Mouse (Mus musculus) layer of hippocampus, adult 8-10 months (tissue): ENCODE measurements around the gene Nlrp4c. TPM values are rescaled to one million over a fixed set of nuclear protein-coding genes. Genes with fewer than 3 reads are reported as not detected.
"Not testable (repeated sequence)": the region's sequence is repeated elsewhere in the genome, so short reads cannot be mapped to it uniquely, and the experiment has no call there.

Experiments used
- DNase-seq, 2 experiments: peaks; one replicate each; pipeline ENCODE4 v3.0.0; 2022; ENCODE audit warnings: low spot score in 2 of 2
- total RNA-seq, 4 experiments: library from RNA; stranded (reverse); gene quantifications; 2 replicates each; pipeline ENCODE4 v1.2.4; 2022

Gene Nlrp4c
- total RNA-seq = not detected

- no peak for DNase-seq
These were observed at the start of gene Nlrp4c for GRCm38 (mm10) chr7:6044861-6045260. TSS of gene Nlrp4c (plus strand) at chr7:6045161.

- DNase-seq = no peak
These were observed 34.1 kb upstream of the Nlrp4c start, which contains the start of gene Vmn1r65 for GRCm38 (mm10) chr7:6010910-6011309. TSS of gene Vmn1r65 (minus strand) at chr7:6011010.

GRCm38 (mm10) chr7:6119501-6119900 lies 74.5 kb downstream of the Nlrp4c start:
- DNase-seq = no peak

- DNase-seq = not testable (repeated sequence)
These were observed 75.1 kb downstream of the Nlrp4c start for GRCm38 (mm10) chr7:6120104-6120503.

- not testable (repeated sequence) for DNase-seq
These were observed 76.2 kb downstream of the Nlrp4c start for GRCm38 (mm10) chr7:6121128-6121527.

- peak; percentile 84 to 88 for DNase-seq
These were observed 81.9 kb downstream of the Nlrp4c start for GRCm38 (mm10) chr7:6126690-6127448.

GRCm38 (mm10) chr7:6130346-6130745 lies 85.4 kb downstream of the Nlrp4c start:
- DNase-seq = no peak

GRCm38 (mm10) chr7:6132646-6133045 lies 87.7 kb downstream of the Nlrp4c start:
- DNase-seq = no peak

GRCm38 (mm10) chr7:6136497-6136896 lies 91.5 kb downstream of the Nlrp4c start:
- no peak for DNase-seq

GRCm38 (mm10) chr7:6139295-6139694 lies 94.3 kb downstream of the Nlrp4c start:
- no peak for DNase-seq

- no peak for DNase-seq
These were observed 99.1 kb downstream of the Nlrp4c start for GRCm38 (mm10) chr7:6143991-6144531.

GRCm38 (mm10) chr7:6145423-6146188 lies 100.6 kb downstream of the Nlrp4c start:
- no peak for DNase-seq

- DNase-seq = no peak
These were observed 101.4 kb downstream of the Nlrp4c start for GRCm38 (mm10) chr7:6146194-6146981.

GRCm38 (mm10) chr7:6146982-6147325 lies 102.0 kb downstream of the Nlrp4c start:
- DNase-seq = no peak

- DNase-seq = no peak
These were observed 102.7 kb downstream of the Nlrp4c start for GRCm38 (mm10) chr7:6147688-6148087.

GRCm38 (mm10) chr7:6151266-6151665 lies 106.3 kb downstream of the Nlrp4c start:
- DNase-seq = no peak

GRCm38 (mm10) chr7:6152036-6152435 lies 107.1 kb downstream of the Nlrp4c start:
- no peak for DNase-seq

- no peak for DNase-seq
These were observed 108.2 kb downstream of the Nlrp4c start for GRCm38 (mm10) chr7:6153131-6153530.

GRCm38 (mm10) chr7:6154164-6154563 lies 109.2 kb downstream of the Nlrp4c start:
- no peak for DNase-seq
